Mouse (Mus musculus) erythroblast, adult 5-6 weeks (primary cell): ENCODE results near the gene P2rx4. TPM values are rescaled to one million over a fixed set of nuclear protein-coding genes. Genes with fewer than 3 reads are reported as not detected.

Experiments used
- total RNA-seq, 2 experiments: library from RNA; stranded (forward) in 1 of 2; stranded (reverse) in 1 of 2; fragments of 150-400 nt in 1 of 2; fragments of 200-764, 138-1000 nt in 1 of 2; gene quantifications; 2 replicates each; pipeline versions ENCODE4 v1.2.3 to v1.2.4; 2015 to 2017; ENCODE audit warnings: low replicate concordance in 2 of 2

Gene P2rx4
- total RNA-seq, 2 experiments from 2014 or later = 8.6 to 20.8 TPM

Other genes with a start within 250 kb of the P2rx4 start
- gene Atp2a2, start 205.3 kb upstream of the P2rx4 start, total RNA-seq (2015; ENCODE audit: low replicate concordance) = 20.2 and 37.4 TPM in 2 replicates
- gene Atp2a2, start 205.3 kb upstream of the P2rx4 start, total RNA-seq (2017; ENCODE audit: low replicate concordance) = 38.8 and 71.8 TPM in 2 replicates
- gene Ift81, start 93.0 kb upstream of the P2rx4 start, total RNA-seq (2015; ENCODE audit: low replicate concordance) = not detected in 2 replicates
- gene Ift81, start 93.0 kb upstream of the P2rx4 start, total RNA-seq (2017; ENCODE audit: low replicate concordance) = 0.51 TPM in 1 of 2 replicates, not detected in the other
- gene P2rx7, start 63.6 kb upstream of the P2rx4 start, total RNA-seq (2015; ENCODE audit: low replicate concordance) = 2.1 and 2.9 TPM in 2 replicates
- gene P2rx7, start 63.6 kb upstream of the P2rx4 start, total RNA-seq (2017; ENCODE audit: low replicate concordance) = 1.8 and 2.1 TPM in 2 replicates
- gene Camkk2, start 71.9 kb downstream of the P2rx4 start, total RNA-seq (2015; ENCODE audit: low replicate concordance) = 10.9 and 24.0 TPM in 2 replicates
- gene Camkk2, start 71.9 kb downstream of the P2rx4 start, total RNA-seq (2017; ENCODE audit: low replicate concordance) = 12.8 and 21.6 TPM in 2 replicates
- 76.7 and 89.7 TPM in 2 replicates for gene Anapc5, start 113.8 kb downstream of the P2rx4 start, total RNA-seq (2015; ENCODE audit: low replicate concordance)
- 116 and 153 TPM in 2 replicates for gene Anapc5, start 113.8 kb downstream of the P2rx4 start, total RNA-seq (2017; ENCODE audit: low replicate concordance)
- gene Rnf34, start 142.5 kb downstream of the P2rx4 start, total RNA-seq (2015; ENCODE audit: low replicate concordance) = 5.9 and 8.5 TPM in 2 replicates
- 4.8 and 6.3 TPM in 2 replicates for gene Rnf34, start 142.5 kb downstream of the P2rx4 start, total RNA-seq (2017; ENCODE audit: low replicate concordance)